Mouse (Mus musculus): ENCODE measurements around the gene Hoxa2. TPM values are rescaled to one million over a fixed set of nuclear protein-coding genes. Genes with fewer than 3 reads are reported as not detected.

The Hoxa2 gene
- total and polyA plus RNA-seq, 3 experiments = not detected

DNA sequence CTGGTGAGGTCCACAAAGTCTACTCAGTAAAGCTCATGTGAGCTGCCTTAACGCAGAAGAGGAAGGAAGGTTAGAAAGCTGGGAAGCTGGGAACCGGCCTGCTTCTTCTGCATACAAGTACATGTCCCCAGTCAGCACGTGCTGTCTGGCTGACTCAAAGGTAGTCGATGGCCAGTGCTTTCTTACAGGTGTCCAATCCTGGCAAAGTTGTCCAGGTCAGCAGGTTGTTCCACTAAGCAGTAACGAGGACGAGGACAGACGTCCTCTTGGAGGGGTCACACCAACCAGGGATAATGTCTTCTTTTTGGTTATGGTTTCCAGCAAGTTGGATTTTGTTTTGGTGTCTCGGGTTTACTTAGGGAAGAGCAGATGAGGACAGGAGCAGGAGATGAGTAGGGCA lies 25.3 kb upstream of the Hoxa2 start:
- no peak overlapping the region for H3K9ac ChIP-seq (ENCODE audit: control insufficient read depth, low read depth, low read length, poor library complexity, severe bottlenecking)
- no peaks in the 10 kb centered on the region for H3K4me1 ChIP-seq (ENCODE audit: control insufficient read depth in 1 of 2, insufficient read depth in 2 of 2, low read length in 2 of 2)
- H3K27me3 ChIP-seq (ENCODE audit: control insufficient read depth in 1 of 2, insufficient read depth in 2 of 2, low read length in 2 of 2) = no peaks in the 10 kb centered on the region
- H3K9me3 ChIP-seq (replicated peaks; ENCODE audit: insufficient read depth, low read length) = no peaks in the 10 kb centered on the region
- H3K79me2 ChIP-seq (ENCODE audit: control insufficient read depth, insufficient read depth, low read length, poor library complexity) = no peaks in the 10 kb centered on the region
- TF ChIP-seq TAL1 (IDR thresholded peaks at IDR 0.05; ENCODE audit: low read length) = no peak
- TF ChIP-seq MAFK (IDR thresholded peaks at IDR 0.05; ENCODE audit: borderline replicate concordance, low read depth, low read length) = no peak
- no peak for TF ChIP-seq USF1 (IDR thresholded peaks at IDR 0.05; ENCODE audit: low read depth, low read length)
- TF ChIP-seq ZKSCAN1 (IDR thresholded peaks at IDR 0.05; ENCODE audit: low read depth, low read length) = no peak
- no peak for TF ChIP-seq POLR2A (IDR thresholded peaks at IDR 0.05; ENCODE audit: control insufficient read depth in 1 of 2, insufficient read depth in 1 of 2, low read depth in 1 of 2, low read length in 2 of 2, poor library complexity in 1 of 2)
- no peak for TF ChIP-seq TBP (IDR thresholded peaks at IDR 0.05; ENCODE audit: low read depth, low read length)
- no peak for TF ChIP-seq CHD1 (IDR thresholded peaks at IDR 0.05; ENCODE audit: low read depth, low read length)
- no peak for TF ChIP-seq BHLHE40 (IDR thresholded peaks at IDR 0.05; ENCODE audit: borderline replicate concordance, low read depth, low read length)
- no peak for TF ChIP-seq ZC3H11A (IDR thresholded peaks at IDR 0.05; ENCODE audit: low read depth, low read length)
- TF ChIP-seq ETS1 (IDR thresholded peaks at IDR 0.05; ENCODE audit: low read depth, low read length) = no peak
- no peak for TF ChIP-seq NRF1 (IDR thresholded peaks at IDR 0.05; ENCODE audit: insufficient read depth, low read depth, low read length, poor library complexity, severe bottlenecking)
- no peak for TF ChIP-seq POLR2AphosphoS5 (IDR thresholded peaks at IDR 0.05; ENCODE audit: borderline replicate concordance, low read depth, low read length)
- no peak for TF ChIP-seq MXI1 (IDR thresholded peaks at IDR 0.05; ENCODE audit: low read depth, low read length)
- TF ChIP-seq MYC (IDR thresholded peaks at IDR 0.05; ENCODE audit: low read depth, low read length) = no peak
- no peak for TF ChIP-seq NELFE (IDR thresholded peaks at IDR 0.05; ENCODE audit: low read depth, low read length)
- no peak for TF ChIP-seq MEF2A (IDR thresholded peaks at IDR 0.05; ENCODE audit: extremely low read depth, insufficient replicate concordance, low read depth, low read length, poor library complexity, severe bottlenecking)
- TF ChIP-seq RCOR1 (IDR thresholded peaks at IDR 0.05; ENCODE audit: low read depth, low read length) = no peak
- TF ChIP-seq ELF1 (IDR thresholded peaks at IDR 0.05; ENCODE audit: low read depth, low read length) = no peak
- TF ChIP-seq KAT2A (conservative IDR thresholded peaks at IDR 0.05; ENCODE audit: low read depth, low read length) = no peak
- no peak for DNase-seq (ENCODE audit: low read depth, low spot score)
- no peaks in the 10 kb centered on the region for H3K36me3 ChIP-seq (ENCODE audit: control insufficient read depth in 1 of 2, insufficient read depth in 2 of 2, low read length in 2 of 2)
- H3K27ac ChIP-seq (ENCODE audit: control insufficient read depth, low read depth, low read length) = no peak overlapping the region
- no peak overlapping the region for H3K4me3 ChIP-seq (ENCODE audit: control insufficient read depth in 1 of 2, insufficient read depth in 1 of 2, low read depth in 2 of 2, low read length in 2 of 2)

DNA sequence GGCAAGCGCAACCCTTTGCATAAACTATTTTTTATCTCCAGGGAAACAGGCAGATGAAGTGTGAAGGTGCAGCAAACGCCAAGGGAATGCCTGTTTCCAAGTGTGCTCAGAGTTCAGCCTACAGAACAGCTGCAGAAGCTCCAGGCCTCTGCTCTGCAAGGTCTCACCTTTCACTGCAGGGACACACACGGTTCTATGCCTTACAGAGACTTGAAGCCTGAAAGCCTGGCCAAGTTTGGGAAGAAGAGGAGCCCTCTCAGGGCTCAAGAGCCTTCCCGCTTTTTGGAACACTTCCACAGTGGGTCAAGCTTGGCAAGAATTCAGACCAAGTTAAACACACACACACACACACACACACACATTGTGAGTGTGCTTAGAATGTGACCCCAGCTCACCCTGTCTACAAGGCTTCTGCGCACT lies 24.6 kb upstream of the Hoxa2 start:
- Histone ChIP-seq H3K4me1 (ENCODE audit: control insufficient read depth in 1 of 2, insufficient read depth in 2 of 2, low read length in 2 of 2) (no peaks in the 10 kb centered on the region), H3K4me3 (ENCODE audit: control insufficient read depth in 1 of 2, insufficient read depth in 1 of 2, low read depth in 2 of 2, low read length in 2 of 2) (no peak overlapping the region), H3K36me3 (ENCODE audit: control insufficient read depth in 1 of 2, insufficient read depth in 2 of 2, low read length in 2 of 2) (no peaks in the 10 kb centered on the region), H3K27me3 (ENCODE audit: control insufficient read depth in 1 of 2, insufficient read depth in 2 of 2, low read length in 2 of 2) (no peaks in the 10 kb centered on the region), H3K27ac (ENCODE audit: control insufficient read depth, low read depth, low read length) (no peak overlapping the region), H3K9ac (ENCODE audit: control insufficient read depth, low read depth, low read length, poor library complexity, severe bottlenecking) (no peak overlapping the region), H3K9me3 (replicated peaks; ENCODE audit: insufficient read depth, low read length) (no peaks in the 10 kb centered on the region), H3K79me2 (ENCODE audit: control insufficient read depth, insufficient read depth, low read length, poor library complexity) (no peaks in the 10 kb centered on the region)
- no peak for DNase-seq (ENCODE audit: low read depth, low spot score)
- TF ChIP-seq ZNF384 (IDR thresholded peaks at IDR 0.05; ENCODE audit: low read depth, low read length) = no peak
- TF ChIP-seq MXI1 (IDR thresholded peaks at IDR 0.05; ENCODE audit: low read depth, low read length) = no peak
- TF ChIP-seq USF2 (IDR thresholded peaks at IDR 0.05; ENCODE audit: borderline replicate concordance in 1 of 2, insufficient read depth in 1 of 2, low read depth in 1 of 2, low read length in 2 of 2) = no peak
- TF ChIP-seq BHLHE40 (IDR thresholded peaks at IDR 0.05; ENCODE audit: borderline replicate concordance, low read depth, low read length) = no peak
- TF ChIP-seq ELF1 (IDR thresholded peaks at IDR 0.05; ENCODE audit: low read depth, low read length) = no peak
- TF ChIP-seq E2F4 (IDR thresholded peaks at IDR 0.05; ENCODE audit: borderline replicate concordance, low read depth, low read length) = no peak
- TF ChIP-seq MYC (IDR thresholded peaks at IDR 0.05; ENCODE audit: low read depth, low read length) = no peak
- no peak for TF ChIP-seq SMC3 (IDR thresholded peaks at IDR 0.05; ENCODE audit: low read depth, low read length)
- no peak for TF ChIP-seq SIN3A (IDR thresholded peaks at IDR 0.05; ENCODE audit: low read length)
- TF ChIP-seq ETS1 (IDR thresholded peaks at IDR 0.05; ENCODE audit: low read depth, low read length) = no peak
- TF ChIP-seq UBTF (IDR thresholded peaks at IDR 0.05; ENCODE audit: borderline replicate concordance, insufficient read depth, low read depth, low read length) = no peak
- no peak for TF ChIP-seq ZC3H11A (IDR thresholded peaks at IDR 0.05; ENCODE audit: low read depth, low read length)

Measured in MEL (cell line).